Mouse (Mus musculus) cerebellum, adult 8-10 months (tissue): Measurements from ENCODE around the gene Rin3.

Source experiments
- DNase-seq: peaks from one replicate; pipeline ENCODE4 v3.0.0; 2022

Rin3 gene

DNA sequence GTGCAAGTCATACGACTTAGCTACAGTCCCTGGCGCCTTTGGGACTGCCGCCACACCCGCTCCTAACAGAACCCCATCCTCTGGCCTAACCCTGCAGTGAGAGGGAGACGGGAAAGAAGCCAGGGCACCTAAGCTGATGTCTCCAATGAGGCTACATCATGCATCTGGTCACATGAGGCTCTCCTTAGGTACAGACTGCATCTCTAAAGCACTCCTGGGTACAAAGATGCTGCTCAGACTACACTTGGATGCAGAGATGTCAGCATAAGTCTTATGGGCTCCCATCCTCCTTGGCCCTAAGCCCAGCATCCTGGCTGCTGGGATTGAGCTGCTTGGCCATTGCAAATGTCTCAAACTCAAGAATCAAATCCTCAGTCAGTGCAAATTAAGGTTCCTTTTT, 146.8 kb downstream of the Rin3 start:
- no peak for DNase-seq

DNA sequence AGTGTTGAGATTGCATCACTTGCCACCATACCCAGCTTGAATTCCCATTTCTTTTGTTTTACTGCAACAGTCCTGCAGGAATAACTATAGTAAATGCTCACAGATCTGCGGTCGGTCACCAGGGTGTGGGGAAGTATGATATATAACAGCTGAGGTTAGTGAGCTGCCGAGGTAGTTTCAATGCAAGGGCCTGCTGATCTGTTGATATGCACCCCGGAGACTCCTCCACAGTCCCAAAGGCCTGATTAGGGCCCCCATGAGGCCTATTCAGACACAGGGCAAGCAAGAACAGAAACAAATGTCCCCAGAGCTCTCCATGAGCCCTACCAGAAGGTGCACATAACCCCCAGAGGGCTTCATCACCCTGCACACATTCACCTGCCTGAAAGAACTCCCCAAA, 147.4 kb downstream of the Rin3 start:
- no peak for DNase-seq

- no peak for DNase-seq
These were observed 149.4 kb downstream of the Rin3 start for GRCm38 (mm10) chr12:102432238-102432637.

- DNase-seq, result no peak
These were observed 151.3 kb downstream of the Rin3 start for GRCm38 (mm10) chr12:102434107-102434506.

GRCm38 (mm10) chr12:102436939-102437526, 154.2 kb downstream of the Rin3 start:
- DNase-seq, result no peak

DNA sequence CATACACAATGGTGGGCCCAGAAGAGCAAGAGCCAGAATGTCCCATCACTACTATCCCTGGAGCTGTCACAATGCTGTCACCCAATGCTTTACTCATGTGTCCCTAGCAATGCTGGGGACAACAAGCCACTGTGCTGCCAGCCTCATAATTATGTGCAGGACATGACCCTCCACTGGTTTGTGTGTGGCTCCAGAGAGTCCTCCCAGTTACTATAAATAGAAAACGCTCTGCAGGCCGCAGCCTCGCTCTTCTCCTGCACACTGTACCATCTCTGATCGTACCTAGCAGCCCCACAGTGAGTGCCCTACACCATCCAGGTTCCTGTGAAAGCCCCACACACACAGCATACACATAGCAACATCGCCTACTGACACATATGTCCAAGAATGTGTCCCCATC, 155.1 kb downstream of the Rin3 start:
- DNase-seq, result no peak

GRCm38 (mm10) chr12:102438983-102439631, 156.3 kb downstream of the Rin3 start:
- no peak for DNase-seq

DNA sequence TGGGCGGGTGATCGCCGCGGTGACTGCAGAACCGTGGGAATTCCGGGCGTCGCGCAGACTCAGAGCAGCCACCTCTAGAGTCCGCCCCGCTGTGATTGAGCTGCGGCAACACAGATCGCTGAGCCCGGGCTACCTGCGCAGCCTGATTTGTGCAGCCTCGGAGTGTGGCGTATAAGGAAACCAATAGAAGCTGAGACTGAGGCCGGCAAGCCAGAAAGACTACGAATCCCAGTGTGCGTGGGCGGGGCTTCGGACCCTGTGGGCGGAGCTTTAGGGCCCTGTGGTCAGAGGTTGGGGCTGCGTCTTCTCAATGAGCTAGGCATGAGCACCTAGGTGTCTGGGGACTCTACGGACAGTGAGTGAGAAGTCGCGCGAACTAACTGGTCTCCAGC, 156.8 kb downstream of the Rin3 start, which contains the start of gene Lgmn:
Gene Lgmn, minus strand, starts transcription at position 182 of the 392 bp plus-strand sequence.
- peak; percentile 100 for DNase-seq
